Mouse (Mus musculus) heart, postnatal 0 days (tissue): ENCODE data around the gene Fam32a.

Experiments
- CTCF ChIP-seq: IDR thresholded peaks from 2 replicates; pipeline ENCODE4 v1.5.1; 2016; ENCODE audit warnings: antibody characterized with exemption, control low read depth, low read depth
- EP300 ChIP-seq: IDR thresholded peaks from 2 replicates; pipeline ENCODE4 v1.6.1; 2016; ENCODE audit warnings: antibody characterized with exemption, low read depth

GRCm38 (mm10) chr8:72192065-72192464 lies 27.5 kb upstream of the Fam32a start:
- TF ChIP-seq CTCF, result no peak
- no peak for TF ChIP-seq EP300
